Mouse (Mus musculus) brain, adult 2 months (tissue): ENCODE data around the gene Kat14.

Experiments used
- DNase-seq: peaks from one replicate; pipeline ENCODE4 v3.0.0; 2011; ENCODE audit warnings: low read depth, low spot score

Kat14 gene

GRCm38 (mm10) chr2:144452364-144453008, 83.7 kb downstream of the Kat14 start:
- DNase-seq: peak; percentile 94
